Mouse (Mus musculus) activated CD4-positive, CD25-positive, alpha-beta regulatory T cell, adult 4 months (primary cell): ENCODE results near the gene Fbxl17. TPM values are rescaled to one million over a fixed set of nuclear protein-coding genes. Genes with fewer than 3 reads are reported as not detected.

Experiments
- ATAC-seq: one replicate; pipeline ENCODE4 v1.8.0; 2017
- polyA plus RNA-seq, 2 experiments: library from polyadenylated mRNA; unstranded; fragments of 100-300 nt; shearing (Covaris generic); gene quantifications; one replicate each; pipeline ENCODE4 v1.2.1; 2017

Fbxl17 gene
- polyA plus RNA-seq, 2 experiments from 2014 or later = 5.1 to 10.1 TPM

- no peak for ATAC-seq
Observed at GRCm38 (mm10) chr17:63207714-63208113, 292.1 kb downstream of the Fbxl17 start.

- ATAC-seq = no peak
Observed at GRCm38 (mm10) chr17:63205316-63205715, 294.5 kb downstream of the Fbxl17 start.

GRCm38 (mm10) chr17:63203582-63204190 is 296.1 kb downstream of the Fbxl17 start:
- no peak for ATAC-seq

- no peak for ATAC-seq
Observed at GRCm38 (mm10) chr17:63198703-63199102, 301.1 kb downstream of the Fbxl17 start.

- ATAC-seq = no peak
Observed at GRCm38 (mm10) chr17:63195496-63195895, 304.3 kb downstream of the Fbxl17 start.

- no peak for ATAC-seq
Observed at GRCm38 (mm10) chr17:63193196-63193595, 306.6 kb downstream of the Fbxl17 start.

- ATAC-seq = no peak
Observed at GRCm38 (mm10) chr17:63191345-63191744, 308.5 kb downstream of the Fbxl17 start.

- no peak for ATAC-seq
Observed at GRCm38 (mm10) chr17:63189274-63189673, 310.5 kb downstream of the Fbxl17 start.

- ATAC-seq = no peak
Observed at GRCm38 (mm10) chr17:63185531-63185930, 314.3 kb downstream of the Fbxl17 start.

- ATAC-seq = no peak
Observed at GRCm38 (mm10) chr17:63184844-63185504, 314.8 kb downstream of the Fbxl17 start.

GRCm38 (mm10) chr17:63183431-63183830 is 316.4 kb downstream of the Fbxl17 start:
- no peak for ATAC-seq

- no peak for ATAC-seq
Observed at GRCm38 (mm10) chr17:63181661-63182060, 318.2 kb downstream of the Fbxl17 start.

- ATAC-seq = no peak
Observed at GRCm38 (mm10) chr17:63180042-63180441, 319.8 kb downstream of the Fbxl17 start.

- ATAC-seq = no peak
Observed at GRCm38 (mm10) chr17:63178331-63178730, 321.5 kb downstream of the Fbxl17 start.

GRCm38 (mm10) chr17:63176411-63176810 is 323.4 kb downstream of the Fbxl17 start:
- no peak for ATAC-seq

GRCm38 (mm10) chr17:63172697-63173096 is 327.1 kb downstream of the Fbxl17 start:
- ATAC-seq = no peak

- ATAC-seq = no peak
Observed at GRCm38 (mm10) chr17:63171890-63172491, 327.8 kb downstream of the Fbxl17 start.

- no peak for ATAC-seq
Observed at GRCm38 (mm10) chr17:63171264-63171663, 328.6 kb downstream of the Fbxl17 start.

GRCm38 (mm10) chr17:63168019-63168788 is 331.6 kb downstream of the Fbxl17 start:
- no peak for ATAC-seq

- no peak for ATAC-seq
Observed at GRCm38 (mm10) chr17:63167248-63167647, 332.6 kb downstream of the Fbxl17 start.

- no peak for ATAC-seq
Observed at GRCm38 (mm10) chr17:63166692-63167091, 333.1 kb downstream of the Fbxl17 start.

- no peak for ATAC-seq
Observed at GRCm38 (mm10) chr17:63165847-63166246, 334.0 kb downstream of the Fbxl17 start.

- no peak for ATAC-seq
Observed at GRCm38 (mm10) chr17:63164289-63164688, 335.5 kb downstream of the Fbxl17 start.
